Mouse (Mus musculus): ENCODE data around the gene Tubd1.

Gene Tubd1

DNA sequence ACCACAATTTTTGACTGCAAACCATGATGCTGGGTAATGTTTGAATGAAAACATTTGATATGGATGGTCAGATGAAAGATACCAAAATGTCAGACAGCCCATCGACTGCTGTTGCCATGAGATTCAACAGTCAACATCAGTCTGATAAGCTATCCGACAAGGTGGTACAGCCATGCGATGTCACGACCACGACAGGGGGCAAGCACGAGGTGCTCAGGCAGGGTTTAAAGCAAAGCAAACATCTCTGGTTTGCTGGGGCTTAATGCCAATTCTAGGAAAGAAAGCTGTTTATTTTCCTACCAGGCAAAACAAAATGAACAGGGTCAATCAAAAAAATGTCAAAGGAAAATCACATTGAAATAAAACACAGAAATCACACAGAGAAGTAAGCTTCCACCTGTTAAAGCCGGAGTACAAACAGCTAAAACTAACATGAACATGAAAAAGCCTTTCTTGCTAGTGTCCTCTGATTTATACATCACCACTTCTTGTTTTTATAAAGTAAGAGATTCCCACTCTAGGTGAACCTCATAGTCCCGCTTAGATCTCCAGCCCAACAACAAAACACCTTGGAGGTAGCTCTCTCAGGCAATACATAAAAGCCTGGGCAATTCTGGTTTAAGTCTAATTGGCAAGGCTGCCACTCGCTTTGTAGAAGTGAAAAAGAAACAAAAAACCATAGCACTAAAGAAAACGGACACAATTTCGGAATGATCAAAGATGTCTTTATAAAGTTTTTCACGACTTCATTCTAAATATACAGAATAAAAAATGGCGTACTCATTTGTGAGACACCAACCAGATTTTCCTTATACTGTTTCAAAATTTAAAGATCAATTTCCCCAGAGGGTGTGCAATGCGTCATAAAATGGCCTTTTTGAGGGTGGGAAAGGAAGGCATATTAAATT lies 39.5 kb downstream of the Tubd1 start:
- WGBS: 79% methylated on average over 14 of the region's 14 CpGs

DNA sequence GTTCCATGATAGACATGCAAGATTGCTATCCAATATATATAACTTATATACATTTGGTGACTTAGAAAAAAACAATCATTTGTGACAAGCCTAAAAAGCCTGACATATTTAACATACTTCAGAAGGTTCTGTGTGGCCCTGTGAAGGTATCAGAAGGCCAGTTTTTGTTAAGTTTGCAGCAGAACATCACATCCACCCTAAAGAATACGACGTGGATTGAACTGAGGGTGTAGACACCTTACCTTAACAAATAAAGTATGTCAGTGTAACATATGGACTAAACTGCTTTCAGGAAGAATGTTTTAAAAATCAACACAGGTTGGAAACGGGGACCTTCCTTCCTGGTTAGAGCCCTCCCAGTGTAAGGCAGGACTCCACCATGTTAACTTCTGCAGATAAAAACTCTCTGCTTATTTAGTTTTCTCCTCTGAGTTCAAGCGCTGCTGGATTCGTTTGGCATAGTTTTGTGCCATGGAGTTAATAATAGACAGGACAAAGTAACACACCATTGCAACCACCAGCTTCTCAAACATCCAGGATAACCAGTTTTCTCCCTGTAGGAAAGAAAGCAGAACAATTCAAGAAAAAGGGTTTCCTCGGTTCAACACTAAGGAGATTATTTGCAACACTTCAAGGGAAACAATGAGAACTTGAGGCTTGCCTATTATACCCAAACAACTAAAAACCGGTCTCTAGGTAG lies 40.3 kb downstream of the Tubd1 start:
- WGBS: 60% methylated on average over 7 of the region's 7 CpGs

DNA sequence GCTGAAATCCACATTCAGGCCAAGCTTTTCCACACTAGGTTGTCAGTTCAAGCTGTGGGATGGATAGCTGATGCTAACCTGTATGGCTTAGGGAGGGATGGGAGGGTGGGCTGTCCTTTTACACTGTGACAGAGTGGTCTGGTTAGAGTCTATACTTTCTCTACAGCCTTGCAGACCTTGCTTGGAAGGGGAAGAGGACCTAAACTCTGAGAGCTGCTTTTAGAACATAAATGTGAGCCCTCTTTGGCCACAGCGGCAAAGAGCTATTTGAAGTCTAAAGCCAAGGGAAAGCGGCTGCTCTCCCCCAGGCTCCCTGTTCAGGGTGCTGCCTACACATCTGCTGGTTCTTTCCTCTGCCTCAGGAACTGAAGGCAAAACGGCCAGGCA lies 40.8 kb downstream of the Tubd1 start:
- 21% methylated on average over 3 of the region's 3 CpGs for WGBS

DNA sequence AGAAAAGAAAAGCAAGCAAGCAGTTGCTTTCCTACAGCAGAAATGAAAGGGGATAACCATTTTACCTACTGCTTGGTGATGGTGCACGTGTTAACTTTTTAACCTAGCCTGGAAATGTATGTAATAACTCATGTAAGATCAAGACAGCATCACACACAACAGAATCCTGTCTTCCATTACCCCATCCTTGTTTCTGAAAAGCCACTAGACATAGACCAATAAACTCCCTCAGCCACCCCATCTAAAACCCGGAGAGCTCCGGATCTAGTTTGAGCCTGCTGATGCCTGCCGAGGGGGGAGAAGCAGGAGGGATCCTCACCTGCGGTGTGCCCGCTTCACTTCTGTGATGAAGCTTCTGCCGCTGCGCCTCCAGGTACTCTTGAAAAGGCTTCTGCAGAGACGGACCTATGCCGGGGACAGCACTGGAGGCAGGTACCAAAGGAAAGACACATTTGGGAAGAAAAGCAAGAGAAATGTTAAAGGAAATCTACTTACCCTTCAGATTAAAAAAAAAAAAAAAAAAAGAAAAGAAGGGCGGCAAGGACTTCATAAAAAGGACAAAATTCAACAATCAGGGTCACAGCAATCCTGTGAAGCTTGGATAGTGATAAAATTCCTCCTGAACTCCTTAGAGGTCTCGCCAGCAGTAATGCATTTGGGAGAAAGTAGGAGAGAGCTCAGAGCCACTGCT lies 41.5 kb downstream of the Tubd1 start:
- WGBS: 49% methylated on average over 12 of the region's 12 CpGs

DNA sequence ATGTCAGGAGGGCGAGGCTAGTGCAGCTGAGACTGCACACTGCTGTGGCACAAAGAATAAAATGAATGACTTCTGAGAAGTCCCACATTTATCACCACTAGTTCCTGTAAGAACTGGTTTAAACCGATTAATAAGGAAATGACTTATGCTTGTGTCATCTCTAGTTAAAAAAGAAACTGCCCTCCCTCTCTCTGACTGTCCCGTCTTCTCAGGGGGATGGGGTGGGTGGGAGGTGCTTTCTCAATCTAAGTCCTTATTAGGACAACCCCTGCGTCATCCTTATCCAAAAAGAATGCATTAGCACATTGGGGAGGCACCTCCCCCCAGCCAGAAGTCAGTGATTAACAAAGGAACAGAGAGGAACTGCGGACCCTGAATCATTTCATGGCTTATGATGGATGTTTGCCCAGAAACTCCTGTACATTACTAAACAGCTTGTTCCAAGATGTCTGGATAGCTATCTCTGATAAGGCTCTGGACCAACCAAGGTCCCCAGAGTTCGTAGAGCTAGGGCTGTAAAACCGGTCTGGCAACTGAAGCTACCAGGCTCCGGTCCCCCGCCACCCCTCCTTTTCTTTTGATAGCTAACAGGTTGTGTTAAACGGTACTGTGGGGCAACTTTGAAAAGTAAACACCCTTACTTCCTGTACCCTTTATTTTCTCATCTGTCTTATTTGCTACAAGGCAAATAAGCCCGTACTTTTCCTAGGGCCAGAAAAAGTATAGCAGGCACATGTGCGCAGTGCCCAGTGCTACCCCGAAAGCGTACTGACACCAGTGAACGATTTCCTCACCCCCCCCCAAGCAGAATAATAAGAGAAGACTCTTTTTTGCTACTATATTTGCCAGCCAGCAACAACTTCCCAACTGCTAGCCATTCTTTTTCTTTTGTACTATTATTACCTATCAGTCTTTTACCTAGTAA lies 42.3 kb downstream of the Tubd1 start:
- WGBS: 34% methylated on average over 15 of the region's 15 CpGs

DNA sequence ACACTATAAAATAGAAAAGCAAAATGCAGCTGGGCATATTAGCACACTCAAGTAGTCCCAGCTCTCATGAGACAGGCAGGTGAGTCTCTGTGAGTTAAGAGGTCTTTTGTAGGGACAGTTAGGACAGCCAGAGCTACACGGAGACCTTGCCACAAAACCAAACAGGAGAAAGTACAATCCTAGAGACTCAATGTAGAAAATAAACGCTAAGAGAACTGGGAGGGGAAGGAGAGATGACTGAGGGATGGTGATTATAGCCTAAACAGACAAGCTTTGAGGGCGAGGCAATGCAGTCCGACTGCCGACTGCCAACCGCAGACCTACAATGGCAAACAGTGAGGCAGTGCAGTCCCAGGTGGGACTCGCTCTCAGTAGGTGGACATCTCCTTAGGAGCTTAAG lies 43.0 kb downstream of the Tubd1 start:
- WGBS: 72% methylated on average over 7 of the region's 7 CpGs

DNA sequence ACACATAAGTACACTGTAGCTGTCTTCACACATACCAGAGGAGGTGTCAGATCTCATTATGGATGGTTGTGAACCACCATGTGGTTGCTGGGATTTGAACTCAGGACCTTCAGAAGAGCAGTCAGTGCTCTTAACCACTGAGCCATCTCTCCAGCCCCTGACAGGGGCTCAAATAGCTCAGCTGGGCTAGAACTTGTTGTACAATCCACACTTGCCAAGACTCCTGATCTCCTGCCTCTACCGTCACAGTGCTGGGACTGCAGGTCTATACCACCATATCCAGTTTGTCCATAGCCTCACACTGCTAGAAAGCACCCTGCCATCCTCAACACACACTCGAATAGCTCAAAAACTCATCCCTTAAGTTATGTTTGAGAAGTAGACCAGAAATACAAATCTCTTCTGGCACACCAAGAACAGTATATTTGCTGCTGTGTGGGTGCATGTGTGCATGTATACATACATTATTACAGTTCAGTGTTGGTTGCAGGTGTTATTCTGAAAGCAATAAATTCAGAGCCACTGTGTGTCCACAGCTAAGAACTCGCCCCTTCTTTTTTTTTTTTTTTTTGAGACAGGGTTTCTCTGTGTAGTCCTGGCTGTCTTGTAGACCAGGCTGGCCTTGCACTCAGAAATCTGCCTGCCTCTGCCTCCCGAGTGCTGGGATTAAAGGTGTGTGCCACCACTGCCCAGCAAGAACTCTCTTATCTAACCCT lies 44.0 kb downstream of the Tubd1 start:
- 84% methylated on average over 4 of the region's 4 CpGs for WGBS

DNA sequence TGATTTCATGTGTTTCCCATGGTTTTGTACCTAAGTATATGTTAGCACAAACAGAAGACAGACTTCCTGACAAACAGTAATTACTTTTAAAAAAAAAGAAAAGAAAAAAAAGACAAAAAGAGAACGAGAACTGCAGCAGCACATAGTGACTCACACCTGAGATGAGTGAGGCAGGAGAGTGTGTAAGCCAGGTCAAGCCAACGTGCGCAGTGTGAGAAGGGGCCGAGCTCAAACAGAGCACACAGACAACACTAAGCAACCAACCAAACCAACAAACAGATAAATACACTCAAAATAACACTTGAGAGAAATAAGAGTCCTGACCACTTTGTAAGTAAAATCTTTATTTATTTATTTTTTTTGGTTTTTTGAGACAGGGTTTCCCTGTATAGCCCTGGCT lies 45.3 kb downstream of the Tubd1 start:
- 75% methylated on average over 4 of the region's 4 CpGs for WGBS

DNA sequence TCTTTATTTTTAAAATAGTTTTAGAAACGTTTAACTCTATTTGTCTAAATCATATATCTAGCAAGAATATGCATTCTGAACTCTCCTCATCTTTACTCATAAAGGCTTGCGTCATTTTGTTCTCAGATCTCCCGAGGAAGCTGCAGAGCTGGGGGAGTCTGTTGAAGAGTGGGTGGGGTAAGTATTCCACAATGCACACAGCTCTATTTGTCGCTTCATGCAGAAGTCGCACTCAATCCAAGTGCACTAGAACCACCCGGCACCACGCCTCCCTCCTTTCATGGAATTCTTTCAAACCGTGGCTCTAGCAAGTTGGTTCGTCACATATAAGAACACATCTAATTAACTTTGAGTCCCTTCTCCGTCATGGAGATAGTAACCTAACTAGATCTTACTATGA lies 45.8 kb downstream of the Tubd1 start:
- 50% methylated on average over 10 of the region's 10 CpGs for WGBS

DNA sequence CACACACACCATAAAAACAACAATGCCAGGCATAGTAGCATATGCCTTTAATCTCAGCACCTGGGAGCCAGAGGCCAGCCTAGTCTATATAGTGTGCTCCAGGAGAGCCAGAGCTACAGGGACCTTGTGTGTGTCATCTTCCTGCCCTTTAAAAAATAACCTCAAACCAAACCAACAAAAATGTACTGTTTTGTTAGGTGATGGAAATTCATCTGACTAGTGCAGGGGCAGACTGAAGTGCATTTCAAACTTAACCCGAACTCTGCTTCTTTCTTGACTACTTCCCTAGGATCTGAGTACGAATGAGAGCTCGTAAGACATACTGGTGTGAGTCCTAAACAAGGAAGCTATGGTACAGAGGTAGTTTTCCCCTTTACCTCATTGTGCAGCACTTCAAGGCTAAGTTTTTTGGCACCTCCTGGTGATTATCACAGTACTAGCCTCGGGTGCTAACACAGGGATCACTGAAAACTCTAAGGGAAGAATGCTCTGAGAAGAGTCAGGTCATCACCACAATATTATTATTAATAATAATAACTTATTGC lies 46.6 kb downstream of the Tubd1 start:
- 80% methylated on average over 4 of the region's 4 CpGs for WGBS

DNA sequence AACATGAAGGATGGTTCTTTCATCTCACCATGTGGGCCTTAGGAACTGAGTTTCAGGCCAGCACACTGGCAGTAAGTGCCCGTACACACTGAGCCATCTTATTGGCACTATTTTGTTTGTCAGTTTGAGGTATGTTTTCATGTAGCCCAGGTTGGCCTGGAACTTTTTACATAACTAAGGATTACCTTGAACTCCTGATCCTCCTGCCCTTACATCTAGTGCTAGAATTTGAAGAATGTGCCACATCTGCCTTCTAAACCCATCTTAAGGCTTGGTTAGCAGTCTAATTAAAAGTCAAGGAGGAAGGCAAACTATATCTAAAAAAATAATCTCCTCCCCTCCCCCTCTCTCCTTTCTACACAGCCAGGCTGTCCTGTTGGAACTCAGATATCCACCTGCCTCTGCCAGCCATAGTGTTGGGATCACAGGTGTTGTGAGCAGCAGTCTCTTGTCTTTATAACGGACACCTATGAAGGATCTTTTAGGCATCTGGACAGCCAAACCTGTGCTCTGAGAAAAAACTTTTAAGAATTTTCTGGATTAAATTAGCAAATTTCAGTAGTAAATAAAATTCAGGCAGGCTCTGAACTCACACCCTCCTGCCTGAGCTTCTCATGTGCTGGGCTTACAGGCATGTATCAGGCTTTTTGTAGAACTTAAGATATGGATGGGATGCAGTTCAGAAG lies 47.3 kb downstream of the Tubd1 start:
- 77% methylated on average over 2 of the region's 2 CpGs for WGBS

DNA sequence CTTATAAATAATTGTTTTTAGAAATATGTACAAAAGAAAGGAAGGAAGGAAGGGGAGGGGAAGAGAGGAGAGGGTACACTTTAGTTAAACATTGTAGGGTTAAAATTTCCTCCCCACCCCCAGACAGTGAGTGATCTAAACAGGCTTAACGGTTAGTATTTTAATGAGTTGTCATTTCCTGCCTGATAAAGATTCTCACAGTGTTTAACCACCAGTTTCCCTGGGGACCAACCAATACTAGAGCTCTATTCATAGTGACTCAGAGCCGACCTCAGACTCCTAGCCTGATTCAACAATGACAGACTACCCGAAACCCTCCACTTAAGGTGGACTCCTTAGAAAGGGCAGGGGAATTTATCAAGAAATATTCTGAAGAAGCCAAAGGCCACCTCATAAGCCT lies 48.2 kb downstream of the Tubd1 start:
- WGBS: 58% methylated on average over 3 of the region's 3 CpGs

DNA sequence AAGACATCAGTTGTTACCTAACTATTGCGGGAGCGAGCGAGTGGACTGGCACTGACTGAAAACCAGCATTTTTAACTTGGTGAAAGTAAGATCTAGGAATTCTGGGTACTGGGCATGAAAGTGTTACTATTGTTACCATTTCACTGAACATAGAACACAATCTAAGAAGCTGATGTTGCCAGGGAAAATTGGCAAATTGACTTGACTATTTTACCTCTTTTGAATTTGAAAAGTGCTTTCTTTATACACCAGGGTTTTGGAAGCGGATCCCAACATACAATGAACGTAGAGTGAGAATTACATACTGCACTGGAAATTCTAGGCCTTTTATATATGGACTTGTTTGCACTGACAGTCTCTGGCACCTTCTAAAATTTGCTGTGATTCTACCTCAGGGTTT lies 48.7 kb downstream of the Tubd1 start:
- 80% methylated on average over 5 of the region's 5 CpGs for whole genome bisulfite sequencing

DNA sequence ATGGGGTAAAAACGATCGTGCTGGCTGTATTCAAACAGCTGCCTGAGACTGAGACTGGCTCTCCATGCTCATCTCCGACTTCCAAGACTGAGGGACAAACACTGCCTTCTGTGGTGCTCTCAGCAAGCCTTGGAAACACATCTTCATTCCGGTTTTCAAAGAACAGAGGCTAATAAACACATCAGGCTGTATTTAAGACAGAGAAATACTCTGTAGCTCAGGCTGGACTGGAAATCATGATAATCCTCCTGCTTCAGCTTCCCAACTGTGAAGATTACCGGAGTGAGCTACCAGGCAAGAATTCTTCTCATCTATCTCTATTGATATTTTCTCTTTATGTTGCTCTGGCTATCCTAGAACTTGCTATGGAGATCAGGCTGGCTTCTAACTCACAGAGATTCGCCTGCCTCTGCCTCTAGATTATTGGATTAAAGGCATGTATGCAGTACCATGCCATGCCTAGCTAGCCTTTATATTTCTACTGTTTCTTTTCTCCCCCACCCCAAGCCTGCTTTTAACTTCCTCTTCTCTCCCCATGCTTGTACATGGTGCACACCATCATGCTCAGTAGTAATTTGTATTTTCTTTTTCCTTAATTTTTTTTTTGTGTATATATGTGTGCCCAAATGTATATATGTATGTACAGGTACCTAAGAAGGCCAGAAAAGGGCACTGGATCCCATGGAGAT lies 49.5 kb downstream of the Tubd1 start:
- 65% methylated on average over 6 of the region's 6 CpGs for WGBS

DNA sequence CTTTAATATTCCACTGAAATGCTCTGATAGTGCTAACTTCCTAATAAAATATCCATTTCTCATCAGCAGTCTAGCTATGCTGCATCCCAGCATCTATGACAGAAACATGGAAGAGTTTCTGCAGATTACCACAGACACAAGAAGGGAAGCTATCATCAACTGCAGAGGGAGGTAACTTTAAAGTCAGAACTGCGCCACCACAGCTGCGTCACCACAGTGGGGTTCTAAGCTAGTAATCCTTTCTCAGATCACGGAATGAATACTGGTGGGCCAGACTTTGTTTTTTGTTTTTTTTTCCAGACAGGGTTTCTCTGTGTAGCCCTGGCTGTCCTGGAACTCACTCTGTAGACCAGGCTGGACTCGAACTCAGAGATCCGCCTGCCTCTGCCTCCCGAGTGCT lies 50.6 kb downstream of the Tubd1 start:
- 97% methylated on average over 6 of the region's 6 CpGs for WGBS

DNA sequence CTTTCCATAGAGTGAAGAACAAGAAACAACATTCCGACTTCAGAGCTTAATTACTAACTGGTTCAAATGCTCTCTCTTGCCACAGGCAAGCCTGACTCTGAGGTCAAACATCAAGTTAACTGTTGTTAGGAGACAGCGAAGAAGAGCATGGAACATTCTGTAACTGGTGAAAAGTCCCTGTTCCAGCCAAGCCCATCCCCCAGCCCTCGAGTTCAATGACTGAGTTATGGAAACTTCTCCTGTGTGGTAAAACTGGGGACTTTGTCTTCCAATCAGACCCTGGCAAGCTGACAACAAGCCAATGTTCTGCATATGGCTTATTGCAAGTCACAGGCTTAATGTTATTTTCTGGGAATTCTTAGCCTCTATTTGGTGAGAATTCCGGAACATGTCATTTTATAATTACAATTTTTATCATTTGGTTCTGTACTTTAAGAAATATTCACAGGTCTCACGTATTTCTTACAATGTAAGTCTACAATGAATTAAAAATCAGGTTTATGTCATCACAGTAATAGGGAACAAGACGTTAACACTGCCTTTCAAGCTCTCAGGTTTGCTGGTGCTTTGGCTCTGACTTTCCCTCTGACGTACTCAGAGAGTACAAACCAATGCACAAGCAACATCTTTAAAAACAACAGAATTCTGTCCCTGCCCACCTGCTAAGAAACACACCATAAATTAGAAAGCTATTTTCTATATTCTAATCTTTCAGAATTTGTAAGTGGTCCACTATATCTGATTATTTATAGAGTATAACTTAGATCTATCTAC lies 51.6 kb downstream of the Tubd1 start:
- 73% methylated on average over 7 of the region's 7 CpGs for WGBS

DNA sequence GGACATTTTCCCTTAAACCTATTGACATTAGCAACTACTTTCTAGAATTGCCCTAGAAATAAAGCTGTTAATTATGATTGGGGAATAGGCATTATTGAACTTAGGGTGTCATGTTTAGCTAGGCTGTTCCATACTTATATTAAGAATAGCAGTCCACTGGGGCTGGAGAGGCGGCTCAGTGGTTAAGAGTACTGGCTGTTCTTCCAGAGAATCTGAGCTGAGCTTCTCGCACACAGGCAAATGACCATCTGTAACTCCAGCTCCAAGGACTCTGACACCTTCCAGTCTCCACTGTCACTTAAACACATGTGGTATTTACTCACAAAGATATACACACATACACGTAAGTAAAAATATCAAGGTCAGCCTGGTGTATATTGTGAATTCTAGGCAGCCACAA lies 52.2 kb downstream of the Tubd1 start:
- 89% methylated on average over 3 of the region's 3 CpGs for WGBS

DNA sequence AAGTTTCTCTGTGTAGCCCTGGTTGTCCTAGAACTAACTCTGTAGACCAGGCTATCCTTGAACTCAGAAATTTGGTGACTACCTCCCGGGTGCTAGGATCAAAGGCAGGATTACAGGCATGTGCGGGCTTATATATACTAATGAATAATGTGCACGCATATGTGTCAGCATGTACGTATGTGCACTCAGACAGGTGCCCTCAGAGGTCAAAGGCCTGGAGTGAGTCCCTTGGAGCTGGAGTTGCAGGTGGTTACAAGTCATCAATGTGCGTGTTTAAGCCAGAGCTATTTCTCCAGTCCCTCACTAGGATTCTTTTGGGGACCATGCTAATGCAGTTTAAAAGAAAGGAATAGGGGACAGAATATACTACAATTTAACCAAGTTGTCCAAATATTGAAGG lies 53.4 kb downstream of the Tubd1 start:
- 96% methylated on average over 5 of the region's 5 CpGs for WGBS

DNA sequence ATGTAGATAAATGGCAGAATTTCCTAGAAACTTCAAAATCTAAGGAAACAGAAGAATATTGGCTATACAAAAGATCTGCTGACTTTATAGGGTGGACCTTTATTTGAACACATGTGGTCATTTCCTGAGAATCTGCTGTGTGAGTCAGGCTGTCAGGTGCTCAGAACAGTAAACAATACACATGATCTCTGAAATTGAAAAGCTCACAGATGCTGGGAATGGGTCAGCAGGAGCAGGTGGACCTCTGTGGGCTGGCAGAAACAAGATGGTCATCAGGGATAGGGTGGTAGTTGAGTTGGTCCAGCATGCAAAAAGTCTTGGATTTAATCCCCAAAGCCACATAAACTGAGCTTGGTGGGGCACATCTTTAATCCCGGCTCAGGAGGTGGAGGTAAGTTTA lies 53.8 kb downstream of the Tubd1 start:
- 92% methylated on average over 1 of the region's 1 CpGs for WGBS

All from cerebral cortex, adult 2 months (tissue).